Mouse (Mus musculus): ENCODE measurements around the gene Pnlip. TPM values are rescaled to one million over a fixed set of nuclear protein-coding genes. Genes with fewer than 3 reads are reported as not detected.

Pnlip gene
- polyA plus RNA-seq, 1 experiment from 2014 or later: 2.2 TPM

DNA sequence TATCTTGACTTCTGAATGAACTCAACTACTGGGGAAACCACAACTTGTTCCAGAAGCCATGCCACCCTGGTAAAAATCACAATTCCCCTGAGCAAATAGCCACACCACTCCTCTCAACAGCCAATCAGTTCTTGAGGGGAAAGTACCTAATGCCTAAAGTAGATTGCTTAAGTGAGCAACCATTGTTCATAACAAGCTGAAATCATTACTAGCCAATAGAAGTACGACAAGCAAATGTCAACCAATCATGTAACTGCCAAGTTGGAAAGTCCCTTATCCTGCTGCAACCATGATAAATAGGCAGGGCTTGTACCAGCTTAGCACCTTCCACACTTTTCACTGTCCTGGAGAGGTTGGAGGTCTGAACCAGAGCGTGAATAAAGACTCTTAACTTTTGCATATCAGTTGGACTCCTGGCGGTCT is 22.9 kb upstream of the Pnlip start:
- no peak overlapping the region for H3K9ac ChIP-seq
- H3K4me2 ChIP-seq (replicated peaks): no peak overlapping the region
- H3K4me1 ChIP-seq (replicated peaks; ENCODE audit: control insufficient read depth, insufficient read depth, low read length): no peaks in the 10 kb centered on the region
- ATAC-seq (ENCODE audit: low FRiP score) (no peak), DNase-seq (ENCODE audit: low spot score) (no peak)
- no peaks in the 10 kb centered on the region for H3K36me3 ChIP-seq (replicated peaks; ENCODE audit: control insufficient read depth, insufficient read depth)
- no peaks in the 10 kb centered on the region for H3K9me3 ChIP-seq (ENCODE audit: control insufficient read depth, low read length)
- H3K27me3 ChIP-seq (ENCODE audit: control insufficient read depth, insufficient read depth, low read length): no peaks in the 10 kb centered on the region
- no peak overlapping the region for H3K27ac ChIP-seq
- H3K4me3 ChIP-seq (replicated peaks; ENCODE audit: low read length): no peak overlapping the region
- WGBS: 84% methylated on average over 3 of the region's 3 CpGs

GRCm38 (mm10) chr19:58650036-58650435 is 2.3 kb upstream of the Pnlip start:
- Histone ChIP-seq H3K4me3 (replicated peaks; ENCODE audit: low read length) (no peak overlapping the region), H3K4me2 (replicated peaks) (no peak overlapping the region), H3K9me3 (ENCODE audit: control insufficient read depth, low read length) (no peaks in the 10 kb centered on the region), H3K27me3 (ENCODE audit: control insufficient read depth, insufficient read depth, low read length) (no peaks in the 10 kb centered on the region), H3K4me1 (replicated peaks; ENCODE audit: control insufficient read depth, insufficient read depth, low read length) (no peaks in the 10 kb centered on the region), H3K9ac (no peak overlapping the region), H3K36me3 (replicated peaks; ENCODE audit: control insufficient read depth, insufficient read depth) (no peaks in the 10 kb centered on the region), H3K27ac (no peak overlapping the region)
- ATAC-seq (ENCODE audit: low FRiP score) (no peak), DNase-seq (ENCODE audit: low spot score) (no peak)
- WGBS: 78% methylated on average over 5 of the region's 5 CpGs

DNA sequence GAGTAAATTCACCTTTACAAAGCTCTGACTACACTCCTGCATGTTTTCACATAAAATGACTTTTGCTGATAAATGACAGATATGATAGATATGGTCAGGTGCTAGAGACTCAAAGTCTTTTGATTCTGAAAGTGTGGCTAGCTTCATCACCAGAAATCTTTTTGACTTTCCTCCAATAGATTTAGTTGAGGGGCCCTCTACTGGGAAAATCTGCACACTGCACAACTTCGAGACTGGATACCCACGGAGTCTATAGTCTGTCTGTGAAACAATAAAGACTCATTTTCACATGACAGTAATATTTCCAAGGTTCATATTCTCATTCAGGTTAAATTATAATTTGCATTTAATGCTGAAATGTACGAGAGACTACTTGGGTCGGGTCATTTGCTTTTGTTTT is 9.8 kb downstream of the Pnlip start:
- no peaks in the 10 kb centered on the region for H3K27me3 ChIP-seq (ENCODE audit: control insufficient read depth, insufficient read depth, low read length)
- ATAC-seq (ENCODE audit: low FRiP score) (no peak), DNase-seq (ENCODE audit: low spot score) (peak; percentile 49)
- 61% methylated on average over 4 of the region's 4 CpGs for WGBS
- no peaks in the 10 kb centered on the region for H3K36me3 ChIP-seq (replicated peaks; ENCODE audit: control insufficient read depth, insufficient read depth)
- H3K4me2 ChIP-seq (replicated peaks): no peak overlapping the region
- H3K4me3 ChIP-seq (replicated peaks; ENCODE audit: low read length): no peak overlapping the region
- no peaks in the 10 kb centered on the region for H3K9me3 ChIP-seq (ENCODE audit: control insufficient read depth, low read length)
- H3K4me1 ChIP-seq (replicated peaks; ENCODE audit: control insufficient read depth, insufficient read depth, low read length): no peaks in the 10 kb centered on the region
- H3K9ac ChIP-seq: no peak overlapping the region
- H3K27ac ChIP-seq: no peak overlapping the region

DNA sequence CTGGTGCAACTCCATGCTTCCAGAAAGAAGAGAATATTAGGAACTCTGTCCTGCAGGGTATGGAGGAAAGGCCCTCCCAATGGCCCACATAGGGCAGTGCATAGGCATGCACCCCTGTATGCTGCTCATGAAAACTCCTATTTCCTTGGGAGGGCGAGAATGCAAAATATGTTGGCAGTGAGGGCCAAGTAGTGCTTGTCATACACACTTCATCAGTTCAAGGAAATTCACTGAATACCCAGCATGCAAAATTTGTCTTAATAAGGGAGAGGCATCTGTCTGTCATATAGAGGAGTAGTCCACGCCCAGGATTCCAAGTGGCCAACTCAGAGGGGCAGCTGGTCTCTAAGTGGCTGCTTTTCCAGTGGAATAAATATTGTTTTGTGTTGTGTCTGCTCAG is 11.0 kb downstream of the Pnlip start:
- ATAC-seq (ENCODE audit: low FRiP score) (no peak), DNase-seq (ENCODE audit: low spot score) (no peak)
- H3K9ac ChIP-seq: no peak overlapping the region
- H3K4me3 ChIP-seq (replicated peaks; ENCODE audit: low read length): no peak overlapping the region
- H3K36me3 ChIP-seq (replicated peaks; ENCODE audit: control insufficient read depth, insufficient read depth): no peaks in the 10 kb centered on the region
- no peaks in the 10 kb centered on the region for H3K9me3 ChIP-seq (ENCODE audit: control insufficient read depth, low read length)
- H3K27ac ChIP-seq: no peak overlapping the region
- 89% methylated on average over 2 of the region's 2 CpGs for WGBS
- H3K27me3 ChIP-seq (ENCODE audit: control insufficient read depth, insufficient read depth, low read length): no peaks in the 10 kb centered on the region
- H3K4me2 ChIP-seq (replicated peaks): no peak overlapping the region
- no peaks in the 10 kb centered on the region for H3K4me1 ChIP-seq (replicated peaks; ENCODE audit: control insufficient read depth, insufficient read depth, low read length)

- Histone ChIP-seq H3K4me1 (replicated peaks; ENCODE audit: control insufficient read depth, insufficient read depth, low read length) (no peaks in the 10 kb centered on the region), H3K36me3 (replicated peaks; ENCODE audit: control insufficient read depth, insufficient read depth) (no peaks in the 10 kb centered on the region), H3K4me2 (replicated peaks) (no peak overlapping the region), H3K4me3 (replicated peaks; ENCODE audit: low read length) (no peak overlapping the region), H3K27ac (no peak overlapping the region), H3K9ac (no peak overlapping the region), H3K27me3 (ENCODE audit: control insufficient read depth, insufficient read depth, low read length) (no peaks in the 10 kb centered on the region), H3K9me3 (ENCODE audit: control insufficient read depth, low read length) (no peaks in the 10 kb centered on the region)
- DNase-seq (ENCODE audit: low spot score) (no peak), ATAC-seq (ENCODE audit: low FRiP score) (no peak)
- WGBS: 85% methylated on average over 5 of the region's 5 CpGs
Measured at GRCm38 (mm10) chr19:58664901-58665300, 12.6 kb downstream of the Pnlip start.

DNA sequence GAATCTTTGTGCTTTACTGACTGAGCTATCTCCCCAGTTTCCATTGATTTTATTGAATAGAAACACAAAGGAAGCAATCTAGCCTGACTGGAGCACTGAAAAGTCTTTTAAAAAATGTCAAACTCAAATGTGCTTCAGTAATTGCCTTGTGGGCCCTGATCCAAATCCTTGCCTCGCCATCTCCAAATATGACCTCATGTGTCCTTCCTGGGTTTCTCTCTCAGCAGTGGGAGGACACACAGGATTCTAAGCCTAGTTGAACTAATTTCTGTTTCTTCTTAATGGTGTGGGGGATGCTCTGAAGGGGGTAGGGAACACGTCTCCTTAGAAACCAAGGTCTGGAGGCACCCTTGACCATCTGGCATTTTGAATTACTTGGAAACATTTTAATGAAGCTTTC is 22.3 kb downstream of the Pnlip start:
- Histone ChIP-seq H3K4me3 (replicated peaks; ENCODE audit: low read length) (no peak overlapping the region), H3K27me3 (ENCODE audit: control insufficient read depth, insufficient read depth, low read length) (no peaks in the 10 kb centered on the region), H3K9ac (no peak overlapping the region), H3K4me1 (replicated peaks; ENCODE audit: control insufficient read depth, insufficient read depth, low read length) (no peaks in the 10 kb centered on the region), H3K36me3 (replicated peaks; ENCODE audit: control insufficient read depth, insufficient read depth) (no peaks in the 10 kb centered on the region), H3K4me2 (replicated peaks) (no peak overlapping the region), H3K9me3 (ENCODE audit: control insufficient read depth, low read length) (no peaks in the 10 kb centered on the region), H3K27ac (no peak overlapping the region)
- ATAC-seq (ENCODE audit: low FRiP score): no peak
- DNase-seq (ENCODE audit: low spot score): peak; percentile 44
- WGBS: 24% methylated on average over 2 of the region's 2 CpGs

DNA sequence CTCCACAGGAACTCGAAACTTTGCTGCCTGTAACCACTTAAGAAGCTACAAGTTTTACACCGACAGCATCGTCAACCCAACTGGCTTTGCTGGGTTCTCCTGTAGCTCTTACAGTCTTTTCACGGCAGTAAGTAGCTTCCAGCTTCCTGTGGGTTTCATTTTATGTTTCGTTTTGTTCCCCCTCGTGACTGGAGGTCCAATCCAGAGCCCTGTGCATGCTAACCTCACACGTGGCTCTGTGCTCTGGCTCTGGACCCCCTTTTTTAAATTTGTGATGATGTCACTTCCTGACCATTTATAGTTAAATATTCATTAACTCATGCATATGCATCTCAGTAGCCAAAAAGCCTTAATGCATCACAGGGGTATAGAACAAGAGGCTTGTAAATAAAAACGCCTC is 24.8 kb downstream of the Pnlip start:
- Histone ChIP-seq H3K9me3 (ENCODE audit: control insufficient read depth, low read length) (no peaks in the 10 kb centered on the region), H3K27me3 (ENCODE audit: control insufficient read depth, insufficient read depth, low read length) (no peaks in the 10 kb centered on the region), H3K4me3 (replicated peaks; ENCODE audit: low read length) (no peak overlapping the region), H3K36me3 (replicated peaks; ENCODE audit: control insufficient read depth, insufficient read depth) (no peaks in the 10 kb centered on the region), H3K27ac (no peak overlapping the region), H3K4me1 (replicated peaks; ENCODE audit: control insufficient read depth, insufficient read depth, low read length) (no peaks in the 10 kb centered on the region), H3K9ac (no peak overlapping the region), H3K4me2 (replicated peaks) (no peak overlapping the region)
- ATAC-seq (ENCODE audit: low FRiP score): no peak
- DNase-seq (ENCODE audit: low spot score): no peak
- 82% methylated on average over 8 of the region's 8 CpGs for WGBS

GRCm38 (mm10) chr19:58688933-58689332 is 36.6 kb downstream of the Pnlip start:
- Histone ChIP-seq H3K4me3 (replicated peaks; ENCODE audit: low read length) (no peak overlapping the region), H3K9ac (no peak overlapping the region), H3K27me3 (ENCODE audit: control insufficient read depth, insufficient read depth, low read length) (no peaks in the 10 kb centered on the region), H3K4me2 (replicated peaks) (no peak overlapping the region), H3K9me3 (ENCODE audit: control insufficient read depth, low read length) (no peaks in the 10 kb centered on the region), H3K36me3 (replicated peaks; ENCODE audit: control insufficient read depth, insufficient read depth) (no peaks in the 10 kb centered on the region), H3K27ac (no peak overlapping the region), H3K4me1 (replicated peaks; ENCODE audit: control insufficient read depth, insufficient read depth, low read length) (no peaks in the 10 kb centered on the region)
- no peak for ATAC-seq (ENCODE audit: low FRiP score)
- no peak for DNase-seq (ENCODE audit: low spot score)
- WGBS: 84% methylated on average over 1 of the region's 1 CpGs

GRCm38 (mm10) chr19:58695314-58695713 is 43.0 kb downstream of the Pnlip start:
- no peak overlapping the region for H3K27ac ChIP-seq
- no peak for ATAC-seq (ENCODE audit: low FRiP score)

GRCm38 (mm10) chr19:58696235-58696634 is 43.9 kb downstream of the Pnlip start:
- Histone ChIP-seq H3K36me3 (replicated peaks; ENCODE audit: control insufficient read depth, insufficient read depth) (no peaks in the 10 kb centered on the region), H3K4me1 (replicated peaks; ENCODE audit: control insufficient read depth, insufficient read depth, low read length) (no peaks in the 10 kb centered on the region), H3K27me3 (ENCODE audit: control insufficient read depth, insufficient read depth, low read length) (no peaks in the 10 kb centered on the region), H3K4me3 (replicated peaks; ENCODE audit: low read length) (no peak overlapping the region), H3K4me2 (replicated peaks) (no peak overlapping the region), H3K9ac (no peak overlapping the region), H3K27ac (no peak overlapping the region), H3K9me3 (ENCODE audit: control insufficient read depth, low read length) (no peaks in the 10 kb centered on the region)
- WGBS: 85% methylated on average over 2 of the region's 2 CpGs
- DNase-seq (ENCODE audit: low spot score): no peak
- no peak for ATAC-seq (ENCODE audit: low FRiP score)

More at GRCm38 (mm10) chr19:58695314-58695713, 43.0 kb downstream of the Pnlip start:
- Histone ChIP-seq H3K4me2 (replicated peaks) (no peak overlapping the region), H3K4me1 (replicated peaks; ENCODE audit: control insufficient read depth, insufficient read depth, low read length) (no peaks in the 10 kb centered on the region), H3K9me3 (ENCODE audit: control insufficient read depth, low read length) (no peaks in the 10 kb centered on the region), H3K9ac (no peak overlapping the region), H3K36me3 (replicated peaks; ENCODE audit: control insufficient read depth, insufficient read depth) (no peaks in the 10 kb centered on the region), H3K4me3 (replicated peaks; ENCODE audit: low read length) (no peak overlapping the region), H3K27me3 (ENCODE audit: control insufficient read depth, insufficient read depth, low read length) (no peaks in the 10 kb centered on the region)
- no peak for DNase-seq (ENCODE audit: low spot score)
- 89% methylated on average over 3 of the region's 3 CpGs for WGBS

Measured in hindbrain, embryonic 14.5 days (tissue).